Mouse (Mus musculus): ENCODE data around the gene Cfap73. TPM values are rescaled to one million over a fixed set of nuclear protein-coding genes. Genes with fewer than 3 reads are reported as not detected.
A peak's percentile ranks its signal among the peaks of the same experiment; 100 is the strongest.

Gene Cfap73
- polyA plus RNA-seq, 1 experiment from 2014 or later: not detected

DNA sequence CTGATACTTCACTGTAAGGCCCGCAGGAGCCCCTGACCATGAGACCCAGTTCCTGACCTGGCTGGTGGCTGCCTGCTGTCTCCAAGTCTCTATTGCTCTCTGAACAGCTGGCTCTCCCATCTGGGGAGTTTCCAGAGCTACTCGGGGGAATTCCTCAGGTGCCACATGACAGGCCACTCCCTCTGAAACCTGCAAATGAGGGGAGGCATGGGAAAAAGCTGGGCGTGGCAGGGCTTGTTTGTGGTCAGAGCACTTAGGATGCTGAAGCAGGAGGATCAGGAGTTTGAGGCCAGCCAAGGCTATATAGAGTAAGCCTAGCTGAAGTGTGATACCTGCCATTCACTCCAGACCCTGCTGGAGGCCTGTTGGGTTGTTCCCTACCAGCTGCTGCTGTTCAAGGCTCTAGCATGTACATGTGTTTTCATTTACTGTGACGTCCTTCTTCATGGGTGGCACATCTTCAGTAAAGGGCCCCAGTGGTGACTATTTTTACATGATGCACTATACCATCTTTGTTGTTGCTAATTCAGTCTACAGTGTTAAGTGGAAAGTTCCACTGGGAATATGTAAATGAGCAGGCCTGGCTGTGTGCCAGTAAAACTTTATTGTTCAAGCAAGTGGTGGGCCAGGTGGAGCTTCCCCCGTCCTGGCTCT lies 11.7 kb downstream of the Cfap73 start:
- Histone ChIP-seq H3K4me3 (no peak overlapping the region), H3K9ac (no peak overlapping the region), H3K27me3 (no peaks in the 10 kb centered on the region), H3K27ac (no peak overlapping the region), H3K36me3 (peaks cover 98% of the 10 kb centered on the region), H3K4me1 (peaks cover 4% of the 10 kb centered on the region; the same call in 1 of the 2 replicates), H3K9me3 (no peaks in the 10 kb centered on the region), H3K4me2 (replicated peaks) (no peak overlapping the region)
- no peak for ATAC-seq (ENCODE audit: insufficient number of reproducible peaks, insufficient read depth, low FRiP score, low TSS enrichment)
- 75% methylated on average over 5 of the region's 5 CpGs for WGBS

DNA sequence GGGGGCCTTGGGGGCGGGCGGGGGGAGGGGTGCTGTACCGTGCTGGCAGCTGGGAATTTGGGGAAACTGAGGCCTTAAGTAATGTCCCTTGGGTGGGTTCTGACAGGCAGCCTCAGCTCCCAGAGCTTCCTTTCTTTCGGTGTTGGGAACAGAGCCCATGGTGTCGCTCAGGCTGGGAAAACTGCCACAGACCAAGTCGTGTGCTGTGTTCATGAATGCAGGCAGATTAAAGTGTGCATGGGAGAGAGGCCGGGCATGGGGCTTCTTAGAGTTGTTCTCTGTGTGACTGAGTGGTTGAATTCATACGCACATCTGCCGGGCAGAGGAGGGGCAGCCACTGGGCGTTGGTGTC lies 12.2 kb downstream of the Cfap73 start:
- peaks cover 4% of the 10 kb centered on the region; the same call in 1 of the 2 replicates for H3K4me1 ChIP-seq
- H3K4me2 ChIP-seq (replicated peaks): no peak overlapping the region
- H3K27me3 ChIP-seq: no peaks in the 10 kb centered on the region
- no peak overlapping the region for H3K4me3 ChIP-seq
- no peak overlapping the region for H3K9ac ChIP-seq
- no peak for ATAC-seq (ENCODE audit: insufficient number of reproducible peaks, insufficient read depth, low FRiP score, low TSS enrichment)
- no peaks in the 10 kb centered on the region for H3K9me3 ChIP-seq
- no peak overlapping the region for H3K27ac ChIP-seq
- H3K36me3 ChIP-seq: peaks cover 98% of the 10 kb centered on the region
- WGBS: 90% methylated on average over 10 of the region's 10 CpGs

GRCm38 (mm10) chr5:120621078-120621765 lies 12.8 kb downstream of the Cfap73 start:
- H3K9ac ChIP-seq: no peak overlapping the region
- H3K4me3 ChIP-seq: no peak overlapping the region
- no peak overlapping the region for H3K27ac ChIP-seq
- 93% methylated on average over 23 of the region's 23 CpGs for WGBS
- H3K4me2 ChIP-seq (replicated peaks): no peak overlapping the region
- no peak for ATAC-seq (ENCODE audit: insufficient number of reproducible peaks, insufficient read depth, low FRiP score, low TSS enrichment)
- peaks cover 4% of the 10 kb centered on the region; the same call in 1 of the 2 replicates for H3K4me1 ChIP-seq
- H3K36me3 ChIP-seq: peaks cover 96% of the 10 kb centered on the region
- no peaks in the 10 kb centered on the region for H3K9me3 ChIP-seq
- no peaks in the 10 kb centered on the region for H3K27me3 ChIP-seq

- Histone ChIP-seq H3K4me1 (peaks cover 4% of the 10 kb centered on the region; the same call in 1 of the 2 replicates), H3K9me3 (no peaks in the 10 kb centered on the region), H3K27ac (no peak overlapping the region), H3K4me2 (replicated peaks) (no peak overlapping the region), H3K9ac (no peak overlapping the region), H3K4me3 (no peak overlapping the region), H3K36me3 (peaks cover 96% of the 10 kb centered on the region), H3K27me3 (no peaks in the 10 kb centered on the region)
- 73% methylated on average over 18 of the region's 18 CpGs for WGBS
- no peak for ATAC-seq (ENCODE audit: insufficient number of reproducible peaks, insufficient read depth, low FRiP score, low TSS enrichment)
These were observed 13.5 kb downstream of the Cfap73 start for GRCm38 (mm10) chr5:120620375-120621077.

DNA sequence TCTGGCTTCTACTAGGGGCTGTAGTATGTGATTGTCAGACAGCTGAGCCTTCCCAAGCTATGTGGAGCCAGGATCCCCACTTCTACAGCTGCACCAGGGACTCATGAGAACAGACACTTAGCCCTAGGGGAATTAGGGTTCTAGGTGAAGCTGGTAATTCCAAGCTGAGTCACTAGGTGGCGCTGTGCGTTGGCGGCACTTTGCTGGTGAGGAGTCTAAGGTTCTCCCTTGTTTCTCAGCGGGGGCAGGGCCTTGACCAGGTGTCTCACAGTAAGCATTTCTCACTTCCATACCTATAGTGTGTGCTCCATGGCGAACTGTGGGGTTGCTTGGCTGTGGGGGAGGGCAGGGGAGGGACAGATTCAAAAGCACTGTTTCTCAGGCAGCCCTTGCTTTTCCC lies 14.8 kb downstream of the Cfap73 start:
- Histone ChIP-seq H3K9me3 (no peaks in the 10 kb centered on the region), H3K4me2 (replicated peaks) (no peak overlapping the region), H3K4me1 (peaks cover 4% of the 10 kb centered on the region; the same call in 1 of the 2 replicates), H3K9ac (no peak overlapping the region), H3K27me3 (no peaks in the 10 kb centered on the region), H3K36me3 (peaks cover 89% of the 10 kb centered on the region), H3K4me3 (no peak overlapping the region), H3K27ac (no peak overlapping the region)
- ATAC-seq (ENCODE audit: insufficient number of reproducible peaks, insufficient read depth, low FRiP score, low TSS enrichment): no peak
- WGBS: 22% methylated on average over 5 of the region's 5 CpGs

- no peaks in the 10 kb centered on the region for H3K27me3 ChIP-seq
- no peak overlapping the region for H3K27ac ChIP-seq
- 81% methylated on average over 12 of the region's 12 CpGs for WGBS
- H3K9ac ChIP-seq: no peak overlapping the region
- no peak overlapping the region for H3K4me3 ChIP-seq
- peaks cover 8% of the 10 kb centered on the region for H3K4me1 ChIP-seq
- H3K36me3 ChIP-seq: peaks cover 85% of the 10 kb centered on the region
- no peaks in the 10 kb centered on the region for H3K9me3 ChIP-seq
- no peak overlapping the region for H3K4me2 ChIP-seq (replicated peaks)
- ATAC-seq (ENCODE audit: insufficient number of reproducible peaks, insufficient read depth, low FRiP score, low TSS enrichment): no peak
These were observed 15.3 kb downstream of the Cfap73 start for GRCm38 (mm10) chr5:120618778-120619177.

GRCm38 (mm10) chr5:120615903-120616302 lies 18.1 kb downstream of the Cfap73 start:
- H3K27me3 ChIP-seq: no peaks in the 10 kb centered on the region
- peaks cover 15% of the 10 kb centered on the region for H3K4me1 ChIP-seq
- 95% methylated on average over 4 of the region's 4 CpGs for WGBS
- no peak overlapping the region for H3K4me2 ChIP-seq (replicated peaks)
- peaks cover 59% of the 10 kb centered on the region for H3K36me3 ChIP-seq
- H3K9me3 ChIP-seq: no peaks in the 10 kb centered on the region
- H3K9ac ChIP-seq: no peak overlapping the region
- ATAC-seq (ENCODE audit: insufficient number of reproducible peaks, insufficient read depth, low FRiP score, low TSS enrichment): no peak
- H3K27ac ChIP-seq: no peak overlapping the region
- H3K4me3 ChIP-seq: no peak overlapping the region

DNA sequence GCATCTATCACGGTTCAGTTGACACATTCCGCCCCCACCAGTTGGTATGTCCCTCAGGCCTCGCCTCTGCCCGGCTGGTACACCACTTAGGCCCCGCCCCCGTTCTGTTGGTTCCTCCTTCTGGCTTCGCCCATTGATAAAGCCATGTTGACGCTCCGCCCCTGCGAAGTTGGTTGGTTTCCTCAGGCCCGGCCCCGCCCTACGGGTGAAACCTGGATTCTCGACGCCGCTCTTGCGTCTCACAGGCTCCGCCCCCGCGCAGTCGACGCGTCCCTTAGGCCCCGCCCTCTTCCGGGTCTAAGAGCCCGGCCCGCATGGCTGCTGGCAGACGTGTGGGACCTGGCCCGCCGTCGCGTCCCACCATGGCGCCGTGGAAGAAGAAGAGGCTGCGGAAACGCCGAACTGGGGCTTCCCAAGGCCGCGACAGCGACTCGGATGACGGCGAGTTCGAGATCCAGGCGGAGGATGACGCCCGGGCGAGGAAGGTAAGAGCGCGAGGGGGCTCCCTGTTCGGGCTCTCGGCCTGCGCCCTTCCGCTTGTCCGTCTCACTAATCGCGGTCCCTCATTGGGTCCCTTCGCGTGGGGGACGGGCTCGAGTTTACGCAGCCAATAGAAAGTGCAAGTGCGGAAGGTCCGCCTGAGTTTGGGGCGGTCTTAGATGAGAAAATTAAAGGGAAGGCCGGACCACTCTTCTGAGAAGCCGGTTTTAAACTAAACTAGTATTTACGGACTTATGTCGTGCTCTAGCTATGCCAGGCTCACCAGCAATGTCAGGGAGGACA lies 21.0 kb downstream of the Cfap73 start:
- no peaks in the 10 kb centered on the region for H3K27me3 ChIP-seq
- H3K4me3 ChIP-seq: peak overlapping the region; percentile 54
- ATAC-seq (ENCODE audit: insufficient number of reproducible peaks, insufficient read depth, low FRiP score, low TSS enrichment): peak; percentile 89
- H3K9me3 ChIP-seq: no peaks in the 10 kb centered on the region
- H3K4me2 ChIP-seq (replicated peaks): peak overlapping the region; percentile 93
- H3K4me1 ChIP-seq: peaks cover 16% of the 10 kb centered on the region
- peaks cover 43% of the 10 kb centered on the region for H3K36me3 ChIP-seq
- H3K27ac ChIP-seq: peak overlapping the region; percentile 80
- peak overlapping the region; percentile 71 for H3K9ac ChIP-seq
- under 1% methylated on average over 69 of the region's 69 CpGs for WGBS

- Histone ChIP-seq H3K27ac (peak within 1 kb of the TSS; percentile 80), H3K4me3 (peak within 1 kb of the TSS; percentile 54), H3K9me3 (no peaks in the 10 kb centered on the region), H3K4me2 (replicated peaks) (peak within 1 kb of the TSS; percentile 93), H3K9ac (peak within 1 kb of the TSS; percentile 71), H3K36me3 (peaks cover 37% of the 10 kb centered on the region), H3K27me3 (no peaks in the 10 kb centered on the region), H3K4me1 (peaks cover 16% of the 10 kb centered on the region)
- peak; percentile 76 for ATAC-seq (ENCODE audit: insufficient number of reproducible peaks, insufficient read depth, low FRiP score, low TSS enrichment)
- under 1% methylated on average over 22 of the region's 22 CpGs for WGBS
These were observed 21.6 kb downstream of the Cfap73 start, which contains the start of the genes Rita1 and Ddx54 for GRCm38 (mm10) chr5:120612442-120612821. TSS of gene Rita1 (minus strand) at chr5:120612589. TSS of gene Ddx54 (plus strand) at chr5:120612739.

DNA sequence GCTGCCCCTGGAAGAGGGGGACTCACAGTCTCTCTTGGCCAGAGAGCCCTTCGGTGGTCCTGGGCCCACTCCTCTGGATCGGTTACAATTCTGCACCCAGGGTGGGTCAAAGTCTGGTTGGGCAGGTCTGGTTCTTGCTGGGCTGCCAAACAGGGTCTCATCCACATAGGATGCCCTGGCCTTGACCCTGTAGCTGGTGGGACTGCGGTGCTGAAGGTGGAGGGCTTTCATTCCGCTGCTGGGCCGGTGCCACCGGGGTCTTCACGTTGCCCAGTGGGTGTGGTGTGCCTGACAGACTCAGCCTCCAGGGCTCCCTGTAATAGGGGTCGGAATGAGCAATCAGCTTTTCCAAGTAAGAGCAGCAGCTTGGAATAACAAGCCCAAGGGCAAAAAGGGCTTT lies 22.6 kb downstream of the Cfap73 start:
- Histone ChIP-seq H3K9ac (peak overlapping the region; percentile 66), H3K27me3 (no peaks in the 10 kb centered on the region), H3K4me2 (replicated peaks) (peak overlapping the region; percentile 71), H3K4me3 (peak overlapping the region; percentile 54), H3K27ac (no peak overlapping the region), H3K4me1 (peaks cover 16% of the 10 kb centered on the region), H3K9me3 (no peaks in the 10 kb centered on the region), H3K36me3 (peaks cover 27% of the 10 kb centered on the region)
- WGBS: 48% methylated on average over 8 of the region's 8 CpGs
- ATAC-seq (ENCODE audit: insufficient number of reproducible peaks, insufficient read depth, low FRiP score, low TSS enrichment): no peak

- Histone ChIP-seq H3K36me3 (peaks cover 24% of the 10 kb centered on the region), H3K4me2 (replicated peaks) (peak overlapping the region; percentile 71), H3K27ac (no peak overlapping the region), H3K9ac (peak overlapping the region; percentile 66; the same call in 1 of the 2 replicates), H3K4me1 (peaks cover 16% of the 10 kb centered on the region), H3K27me3 (no peaks in the 10 kb centered on the region), H3K4me3 (no peak overlapping the region; the same call in 1 of the 2 replicates), H3K9me3 (no peaks in the 10 kb centered on the region)
- ATAC-seq (ENCODE audit: insufficient number of reproducible peaks, insufficient read depth, low FRiP score, low TSS enrichment): no peak
- WGBS: 93% methylated on average over 5 of the region's 5 CpGs
These were observed 23.1 kb downstream of the Cfap73 start for GRCm38 (mm10) chr5:120610906-120611305.
